Mouse (Mus musculus) forebrain, postnatal 0 days (tissue): ENCODE data around the gene Tekt5. TPM values are rescaled to one million over a fixed set of nuclear protein-coding genes. Genes with fewer than 3 reads are reported as not detected.

Experiments used
- ATAC-seq: fragments of 200-750 bp; cut with Nextera tagmentation; 2 replicates; pipeline ENCODE4 v1.8.0; 2017; ENCODE audit warnings: mild to moderate bottlenecking, moderate library complexity
- DNase-seq: peaks from one replicate; pipeline ENCODE4 v3.0.0-alpha.2; 2015
- H3K27ac ChIP-seq: fragments of 300-500 bp; sonication (generic); 2 replicates; pipeline ENCODE4 v1.5.1; 2014; ENCODE audit warnings: low read depth, mild to moderate bottlenecking, antibody characterized with exemption, low read length, moderate library complexity, mixed read lengths
- H3K27me3 ChIP-seq: fragments of 300-500 bp; sonication (generic); 2 replicates; pipeline ENCODE4 v1.6.1; 2014; ENCODE audit warnings: mild to moderate bottlenecking, low read length, mixed read lengths; ENCODE audit not compliant: insufficient read depth
- H3K36me3 ChIP-seq: fragments of 300-500 bp; sonication (generic); 2 replicates; pipeline ENCODE4 v1.6.1; 2014; ENCODE audit warnings: mild to moderate bottlenecking, moderate library complexity; ENCODE audit not compliant: insufficient read depth
- H3K4me1 ChIP-seq: fragments of 300-500 bp; sonication (generic); 2 replicates; pipeline ENCODE4 v1.6.1; 2014; ENCODE audit warnings: antibody characterized with exemption; ENCODE audit not compliant: insufficient read depth
- H3K4me2 ChIP-seq: fragments of 300-500 bp; sonication (generic); 2 replicates; pipeline ENCODE4 v1.6.1; 2014; ENCODE audit warnings: low read depth, mild to moderate bottlenecking, moderate library complexity
- H3K4me3 ChIP-seq: fragments of 300-500 bp; sonication (generic); 2 replicates; pipeline ENCODE4 v1.5.1; 2014; ENCODE audit warnings: low read depth, low read length, mixed read lengths
- H3K9ac ChIP-seq: fragments of 300-500 bp; sonication (generic); 2 replicates; pipeline ENCODE4 v1.6.1; 2014; ENCODE audit warnings: mild to moderate bottlenecking
- H3K9me3 ChIP-seq: fragments of 300-500 bp; sonication (generic); 2 replicates; pipeline ENCODE4 v1.6.1; 2016; ENCODE audit warnings: low read length
- CTCF ChIP-seq: sonication (generic); IDR thresholded peaks from 2 replicates; pipeline ENCODE4 v1.5.1; 2016; ENCODE audit warnings: antibody characterized with exemption, control low read depth, low read depth
- WGBS: fragments of 180-500 bp; shearing (Covaris S2); extraction: QIAGEN DNeasy Blood & Tissue Kit; methylation state at CpG from one replicate; pipeline ENCODE4 v1.1.7; 2014; 5-methylcytosine and 5-hydroxymethylcytosine counted together
- polyA plus RNA-seq: library from polyadenylated mRNA; unstranded; fragments of >200 nt; fragmentation: Nextera tagmentation; extraction: Ambion mirVana; gene quantifications from 2 replicates; pipeline ENCODE4 v1.2.1, GENCODE M21; 2015
- total RNA-seq: library from RNA; depleted of rRNA; stranded (reverse); fragments of >200 nt; gene quantifications from 2 replicates; pipeline ENCODE4 v1.2.3, GENCODE M21; 2014

The Tekt5 gene
- total and polyA plus RNA-seq, 2 experiments from 2014 or later: 5.4 to 11.8 TPM

DNA sequence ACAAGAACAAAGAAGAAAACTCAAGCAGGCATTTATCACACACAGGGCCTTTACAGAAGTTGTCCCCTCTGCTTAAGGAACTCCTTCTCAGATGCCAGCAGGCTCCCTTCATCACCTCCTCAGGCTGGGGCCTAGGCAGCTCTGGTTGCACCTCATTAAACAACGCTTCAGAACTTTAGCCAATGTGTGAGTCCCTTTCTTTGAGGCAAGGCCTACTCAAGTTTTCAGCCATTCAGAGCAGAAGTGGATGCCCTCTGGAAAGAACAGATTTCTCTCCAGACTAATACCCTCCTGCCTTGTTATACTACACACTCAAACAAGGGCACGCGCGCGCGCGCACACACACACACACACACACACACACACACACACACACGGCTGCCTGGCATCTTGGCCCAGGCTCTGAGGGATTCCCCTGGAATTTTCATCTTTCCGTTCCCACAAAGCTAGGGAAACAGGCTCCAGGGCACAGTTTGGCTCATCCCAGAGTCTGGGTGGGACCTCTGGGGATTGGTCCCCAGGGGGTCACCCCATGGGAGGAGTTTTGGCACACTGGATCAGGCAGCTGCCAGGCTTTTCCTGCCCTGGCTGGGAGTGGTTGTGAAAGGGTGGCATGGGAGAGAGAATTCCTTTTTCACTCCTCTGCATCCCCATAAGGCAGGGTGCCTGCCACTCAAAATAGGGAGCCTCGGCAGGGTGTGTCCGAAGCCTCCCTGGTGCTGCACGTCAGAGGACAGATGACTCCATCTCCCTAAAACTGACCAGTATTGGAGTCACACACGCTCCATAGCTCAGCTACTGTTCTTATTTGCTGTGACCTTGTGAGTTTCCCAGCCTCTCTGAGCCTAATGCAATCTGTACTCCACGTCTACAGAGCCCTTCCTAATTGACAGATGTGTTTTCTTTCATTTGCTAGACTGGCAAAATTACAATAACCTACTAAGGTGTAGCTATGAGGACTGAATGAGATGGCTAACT lies 28.8 kb downstream of the Tekt5 start:
- no peaks in the 10 kb centered on the region for H3K36me3 ChIP-seq
- H3K27me3 ChIP-seq: no peaks in the 10 kb centered on the region
- DNase-seq (peak; percentile 78), ATAC-seq (peak; percentile 90)
- H3K4me1 ChIP-seq: no peaks in the 10 kb centered on the region; the same call in 1 of the 2 replicates
- H3K4me3 ChIP-seq: no peak overlapping the region
- H3K9me3 ChIP-seq: no peaks in the 10 kb centered on the region
- no peak overlapping the region for H3K4me2 ChIP-seq
- TF ChIP-seq CTCF: no peak
- WGBS: 47% methylated on average over 14 of the region's 14 CpGs
- H3K9ac ChIP-seq: no peak overlapping the region
- peak overlapping the region; percentile 40; the same call in 1 of the 2 replicates for H3K27ac ChIP-seq

DNA sequence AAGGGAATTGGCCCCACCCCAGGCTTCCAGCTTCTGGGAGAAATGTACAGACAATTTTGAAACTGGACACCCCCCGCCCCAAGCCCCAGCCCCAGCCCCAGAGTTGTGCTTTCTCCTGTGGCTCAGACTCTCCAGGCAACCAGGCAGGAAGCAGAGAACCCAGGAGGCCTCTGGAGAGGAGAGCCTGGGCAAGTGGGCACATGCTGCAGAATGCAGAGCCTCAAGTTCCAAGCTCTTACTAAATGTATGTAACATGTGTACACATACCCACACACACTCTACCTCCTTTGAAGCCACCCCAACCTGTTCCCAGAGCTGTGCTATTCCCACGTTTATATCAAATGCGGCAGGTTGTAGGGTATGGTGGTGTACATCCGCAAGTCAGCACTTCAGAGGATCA lies 29.5 kb downstream of the Tekt5 start:
- Histone ChIP-seq H3K36me3 (no peaks in the 10 kb centered on the region), H3K4me1 (no peaks in the 10 kb centered on the region; the same call in 1 of the 2 replicates), H3K9ac (no peak overlapping the region), H3K9me3 (no peaks in the 10 kb centered on the region), H3K4me3 (no peak overlapping the region), H3K27me3 (no peaks in the 10 kb centered on the region), H3K4me2 (no peak overlapping the region), H3K27ac (peak overlapping the region; percentile 40; the same call in 1 of the 2 replicates)
- TF ChIP-seq CTCF: no peak
- WGBS: 73% methylated on average over 4 of the region's 4 CpGs
- no peak for DNase-seq
- no peak for ATAC-seq

DNA sequence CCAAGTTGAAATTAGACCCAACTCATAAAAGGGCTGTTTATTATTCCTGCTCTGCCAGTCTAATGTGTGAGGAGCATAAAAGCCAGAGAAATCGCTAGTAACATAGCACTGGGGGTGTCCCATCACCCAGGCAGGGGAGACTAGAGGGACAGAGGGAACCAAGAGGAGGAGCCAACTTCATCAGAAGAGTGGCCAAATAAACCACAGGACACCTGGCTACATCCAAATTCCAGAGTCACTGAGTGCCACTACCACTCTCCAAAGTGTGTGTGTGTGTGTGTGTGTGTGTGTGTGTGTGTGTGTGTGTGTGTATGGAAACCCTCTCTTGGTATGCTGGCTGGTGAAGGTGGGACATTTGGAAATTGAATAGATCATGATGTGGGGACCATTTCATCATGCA lies 32.2 kb downstream of the Tekt5 start:
- Histone ChIP-seq H3K4me2 (no peak overlapping the region), H3K27me3 (no peaks in the 10 kb centered on the region), H3K4me1 (peaks cover 3% of the 10 kb centered on the region; the same call in 1 of the 2 replicates), H3K9ac (no peak overlapping the region), H3K27ac (no peak overlapping the region), H3K4me3 (no peak overlapping the region), H3K36me3 (no peaks in the 10 kb centered on the region), H3K9me3 (no peaks in the 10 kb centered on the region)
- TF ChIP-seq CTCF: no peak
- ATAC-seq: no peak
- no peak for DNase-seq
- WGBS: 55% methylated on average over 1 of the region's 1 CpGs

DNA sequence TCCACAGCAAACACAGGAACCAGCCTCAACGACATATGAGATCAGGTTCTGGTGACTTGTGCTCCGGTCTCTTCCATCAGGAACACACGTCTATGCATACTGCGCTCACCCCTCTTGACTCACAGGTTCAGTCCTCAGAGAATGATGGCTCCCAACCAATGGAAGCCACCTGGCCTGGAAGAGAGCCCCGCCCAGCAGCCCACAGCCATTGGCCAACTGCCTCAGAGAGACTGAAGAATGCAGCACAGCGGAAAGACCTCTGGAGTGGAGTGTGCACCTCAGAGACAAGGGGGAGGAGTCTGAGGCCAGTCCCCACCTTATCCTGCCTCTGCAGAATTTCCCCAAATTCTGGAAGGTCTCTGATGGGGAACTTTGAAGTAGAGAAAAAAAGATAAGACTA lies 36.0 kb downstream of the Tekt5 start:
- H3K4me3 ChIP-seq: no peak overlapping the region
- no peaks in the 10 kb centered on the region for H3K36me3 ChIP-seq
- peaks cover 7% of the 10 kb centered on the region; the same call in 1 of the 2 replicates for H3K4me1 ChIP-seq
- no peaks in the 10 kb centered on the region for H3K27me3 ChIP-seq
- no peaks in the 10 kb centered on the region for H3K9me3 ChIP-seq
- ATAC-seq (no peak), DNase-seq (no peak)
- no peak for TF ChIP-seq CTCF
- WGBS: 89% methylated on average over 6 of the region's 6 CpGs
- H3K9ac ChIP-seq: no peak overlapping the region
- H3K4me2 ChIP-seq: no peak overlapping the region
- H3K27ac ChIP-seq: no peak overlapping the region

DNA sequence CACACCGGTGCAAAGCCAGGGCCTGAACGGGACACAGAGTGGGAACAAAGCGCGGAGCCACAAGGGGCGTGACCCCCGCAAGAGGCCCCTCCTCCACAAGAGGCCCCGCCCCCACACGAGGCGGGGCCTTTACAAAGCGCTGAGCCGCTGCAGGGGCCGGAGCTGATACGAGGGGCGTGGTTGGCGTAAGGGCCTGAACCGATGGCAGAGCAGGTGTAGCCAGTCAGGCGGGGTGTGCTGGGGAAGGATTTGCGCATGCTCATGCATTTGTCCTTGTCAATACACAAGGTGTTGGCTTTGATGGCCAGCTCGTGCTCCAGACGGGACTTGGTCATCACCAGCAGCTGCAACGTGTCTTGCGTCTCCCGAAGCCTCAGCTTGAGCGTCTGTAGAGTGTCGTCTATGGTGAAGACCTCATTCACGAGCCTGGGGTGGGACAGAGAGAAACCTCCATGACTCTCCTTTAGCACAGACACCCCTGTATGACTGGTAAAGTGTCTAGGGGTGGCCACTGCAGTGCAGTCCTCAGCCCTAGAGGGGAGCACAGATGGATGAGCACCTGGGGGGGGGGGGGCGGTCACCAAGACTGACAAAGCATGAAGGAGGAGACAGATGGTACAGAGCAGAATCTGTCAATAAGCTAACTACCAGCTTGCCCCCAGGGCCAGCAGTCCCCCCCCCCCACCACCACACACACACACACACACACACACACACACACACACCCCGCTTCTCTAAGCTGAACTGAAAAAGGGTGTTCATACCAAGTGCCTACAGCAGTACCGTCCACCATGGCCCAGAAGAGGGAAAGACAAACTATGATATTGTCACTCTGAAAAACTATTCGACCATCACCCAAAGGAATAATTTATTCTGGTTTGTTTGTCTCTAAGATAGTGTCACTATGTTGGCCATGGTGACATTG lies 37.0 kb downstream of the Tekt5 start:
- H3K9ac ChIP-seq: peak overlapping the region; percentile 31
- H3K27me3 ChIP-seq: no peaks in the 10 kb centered on the region
- peak; percentile 83 for ATAC-seq
- H3K4me1 ChIP-seq: peaks cover 7% of the 10 kb centered on the region; the same call in 1 of the 2 replicates
- peak overlapping the region; percentile 48 for H3K4me2 ChIP-seq
- TF ChIP-seq CTCF: no peak
- H3K9me3 ChIP-seq: no peaks in the 10 kb centered on the region
- peak; percentile 73 for DNase-seq
- H3K36me3 ChIP-seq: no peaks in the 10 kb centered on the region
- H3K27ac ChIP-seq: no peak overlapping the region
- WGBS: 14% methylated on average over 29 of the region's 30 CpGs
- H3K4me3 ChIP-seq: peak overlapping the region; percentile 22

DNA sequence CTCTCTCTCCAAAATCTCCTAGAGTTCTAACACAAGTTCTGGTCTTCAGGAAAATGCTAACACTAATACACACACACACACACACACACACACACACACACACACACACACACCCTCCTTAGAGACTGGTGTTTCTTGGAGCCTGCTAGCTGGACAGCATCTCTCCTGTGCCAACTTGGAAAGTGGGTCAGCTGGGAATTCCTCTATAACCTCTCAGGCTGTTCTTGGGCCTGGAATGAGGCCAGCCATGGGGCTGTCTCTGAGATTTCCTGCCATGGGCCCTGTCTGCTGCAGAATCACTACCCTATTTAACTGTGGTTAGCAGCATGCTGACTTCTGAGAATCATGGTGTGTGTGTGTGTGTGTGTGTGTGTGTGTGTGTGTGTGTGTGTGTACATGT lies 40.3 kb downstream of the Tekt5 start:
- ATAC-seq (peak; percentile 56), DNase-seq (peak; percentile 35)
- Histone ChIP-seq H3K4me2 (no peak overlapping the region), H3K36me3 (no peaks in the 10 kb centered on the region), H3K4me3 (no peak overlapping the region), H3K27me3 (no peaks in the 10 kb centered on the region), H3K4me1 (peaks cover 7% of the 10 kb centered on the region; the same call in 1 of the 2 replicates), H3K9me3 (no peaks in the 10 kb centered on the region), H3K9ac (no peak overlapping the region), H3K27ac (no peak overlapping the region)
- no peak for TF ChIP-seq CTCF
